ENCODE assay signal across 20 mouse cellular contexts in genomic region chr6:128253111-128253510, GRCm38 (mm10). TPM values are rescaled to one million over a fixed set of nuclear protein-coding genes. Genes with fewer than 3 reads are reported as not detected.
A peak's percentile ranks its signal among the peaks of the same experiment; 100 is the strongest.
DNase-seq lines count a peak whose midpoint lies in the region; ATAC-seq and TF ChIP-seq lines count a peak whose summit lies in the region.
"Had no signal": no experiment of that assay in that cellular context is flagged by ENCODE, and none has a peak within 500 bp of the region (broad histone marks: within the 10 kb centered on the region; RNA-seq: fewer than 3 reads in every experiment).

No protein-coding gene starts in this region.

- H3K79me2 ChIP-seq in myocyte (ENCODE audit: control insufficient read depth, insufficient read depth): peaks cover 16% of the 10 kb centered on the region

- DNase-seq in adrenal gland, postnatal 14 days: peak; percentile 29
- no peak for DNase-seq in adrenal gland, postnatal 4 days (ENCODE audit: low spot score in 2 of 2)
- peak; percentile 89 for DNase-seq in gastrocnemius, adult 2 months
- DNase-seq in gastrocnemius, postnatal 10 days: peak; percentile 32
- no peak for DNase-seq in embryo, embryonic 10.5 days (ENCODE audit: low spot score)
- DNase-seq in hindbrain, embryonic 11.5 days (ENCODE audit: low spot score): no peak
- DNase-seq: cerebellum, adult 11 months; cerebellum, adult 8-10 months; cerebellum, postnatal 14 days; heart, adult 2 months; kidney, adult 8-10 months had no signal

- H3ac ChIP-seq in myocyte (ENCODE audit: control insufficient read depth, insufficient read length): no peak overlapping the region

- H3K9ac ChIP-seq in hindbrain, embryonic 11.5 days (ENCODE audit: low read depth, low read length): no peak overlapping the region
- H3K9ac ChIP-seq: embryonic facial prominence, embryonic 12.5 days; forebrain, embryonic 15.5 days; hindbrain, embryonic 15.5 days had no signal

- no peaks in the 10 kb centered on the region for H3K4me1 ChIP-seq in hindbrain, embryonic 11.5 days (replicated peaks; ENCODE audit: control insufficient read depth, insufficient read depth, low read length)
- H3K4me1 ChIP-seq: embryonic facial prominence, embryonic 12.5 days; forebrain, embryonic 15.5 days; hindbrain, embryonic 15.5 days had no signal

- TF ChIP-seq CTCF in gastrocnemius, adult 2 months (IDR thresholded peaks at IDR 0.05): no peak

- H3K36me3 ChIP-seq in myocyte (ENCODE audit: control insufficient read depth, insufficient read depth): peaks cover 9% of the 10 kb centered on the region
- no peaks in the 10 kb centered on the region for H3K36me3 ChIP-seq in hindbrain, embryonic 11.5 days (ENCODE audit: control insufficient read depth, insufficient read depth, low read length)
- H3K36me3 ChIP-seq: embryonic facial prominence, embryonic 12.5 days; forebrain, embryonic 15.5 days; hindbrain, embryonic 10.5 days; hindbrain, embryonic 15.5 days had no signal

- H3K4me3 ChIP-seq in gastrocnemius, adult 2 months: peak overlapping the region; percentile 28; the same call in 1 of the 2 replicates
- no peak overlapping the region for H3K4me3 ChIP-seq in myocyte
- H3K4me3 ChIP-seq in hindbrain, embryonic 11.5 days (ENCODE audit: low read depth, low read length): no peak overlapping the region
- H3K4me3 ChIP-seq: embryonic facial prominence, embryonic 12.5 days; forebrain, embryonic 15.5 days; heart, adult 2 months; hindbrain, embryonic 10.5 days; hindbrain, embryonic 15.5 days had no signal

- no peak for ATAC-seq in hindbrain, embryonic 11.5 days (ENCODE audit: low FRiP score)
- ATAC-seq: forebrain, embryonic 15.5 days; inflammation-experienced regulatory T-cells, adult 6 months; intestine, postnatal 0 days had no signal

- intact Hi-C loops in gastrocnemius, adult 2 months (cut with DNase I): loop anchor here (5.0 kb wide), 1 partner anchor 49 kb away; the partner anchor contains the start of gene Tead4

- peak overlapping the region; percentile 89 for H3K27ac ChIP-seq in gastrocnemius, adult 2 months
- H3K27ac ChIP-seq in hindbrain, embryonic 11.5 days (ENCODE audit: low read depth, low read length): no peak overlapping the region
- H3K27ac ChIP-seq: embryonic facial prominence, embryonic 12.5 days; forebrain, embryonic 15.5 days; heart, adult 2 months; hindbrain, embryonic 10.5 days; hindbrain, embryonic 15.5 days had no signal

- peak overlapping the region; percentile 14 for H3K4me2 ChIP-seq in myocyte (ENCODE audit: low read depth)
- H3K4me2 ChIP-seq in hindbrain, embryonic 11.5 days (replicated peaks; ENCODE audit: low read depth, low read length): no peak overlapping the region
- H3K4me2 ChIP-seq: embryonic facial prominence, embryonic 12.5 days; forebrain, embryonic 15.5 days; heart, embryonic 11.5 days; hindbrain, embryonic 15.5 days had no signal

- H3K27me3 ChIP-seq in myocyte (ENCODE audit: control insufficient read depth, insufficient read depth, insufficient read length): no peaks in the 10 kb centered on the region
- no peaks in the 10 kb centered on the region for H3K27me3 ChIP-seq in hindbrain, embryonic 11.5 days (ENCODE audit: control insufficient read depth, insufficient read depth, low read length)
- H3K27me3 ChIP-seq: embryonic facial prominence, embryonic 12.5 days; forebrain, embryonic 15.5 days; hindbrain, embryonic 15.5 days had no signal

- no peak for TF ChIP-seq POLR2A in myocyte (IDR thresholded peaks at IDR 0.05; ENCODE audit: insufficient read length, low read depth)

- WGBS in hindbrain, embryonic 11.5 days: 73% methylated on average over 2 of the region's 2 CpGs

- H3K9me3 ChIP-seq in hindbrain, embryonic 11.5 days (ENCODE audit: control insufficient read depth, low read length): no peaks in the 10 kb centered on the region
- H3K9me3 ChIP-seq: embryonic facial prominence, embryonic 12.5 days; forebrain, embryonic 15.5 days; hindbrain, embryonic 10.5 days; hindbrain, embryonic 15.5 days had no signal

TF ChIP-seq in myocyte, 11 proteins besides CTCF, POLR2A, EP300 and RAD21:
- no peak for TF ChIP-seq TCF12 (IDR thresholded peaks at IDR 0.05; ENCODE audit: insufficient read depth, poor library complexity, severe bottlenecking)
- peak in 1 of 3 experiments; percentile 32 for TF ChIP-seq MYOD1 (IDR thresholded peaks at IDR 0.05; ENCODE audit: control insufficient read depth in 1 of 3, insufficient read length in 2 of 3, low read depth in 2 of 3)

RNA-seq across cellular contexts. Expression of gene Tead4, which starts 47.5 kb away (rescaled TPM):
- total RNA-seq in adrenal gland, postnatal 14 days (2021): 4.7 and 5.4 TPM in 2 replicates
- total RNA-seq in adrenal gland, postnatal 4 days (2021): 1 to 10 TPM; 3.3 to 4.1 TPM
- 1 to 10 TPM; 7.6 to 8.1 TPM for total RNA-seq in gastrocnemius, adult 2 months (2021)
- 10 to 100 TPM; 13.2 to 14.5 TPM for total RNA-seq in gastrocnemius, postnatal 10 days (2021)
- polyA plus RNA-seq in myocyte (2012; fragmentation: generic; extraction: Trizol): 70.9 TPM
- polyA plus RNA-seq in hindbrain, embryonic 11.5 days (2014; fragmentation: Nextera tagmentation; extraction: Ambion mirVana): 1.4 and 1.7 TPM in 2 replicates
- total RNA-seq: common myeloid progenitor, adult 5-6 weeks had no signal
- polyA plus RNA-seq: inflammation-experienced regulatory T-cells, adult 6 months had no signal

Comparison
In these comparisons a context has a peak if more than half of its experiments do, and no peak if none do; other contexts are left out.
1. DNase-seq: peak in adrenal gland, postnatal 14 days (single experiment), gastrocnemius, adult 2 months (single experiment) and gastrocnemius, postnatal 10 days (single experiment); none in adrenal gland, postnatal 4 days (0 of 2), embryo, embryonic 10.5 days (single experiment) and hindbrain, embryonic 11.5 days (single experiment).